Mouse (Mus musculus) ES-Bruce4 (cell line): Measurements from ENCODE around the gene E330009J07Rik.

ENCODE experiments used
- CTCF ChIP-seq: IDR thresholded peaks from one replicate; pipeline ENCODE4 v1.8.1; 2011; ENCODE audit warnings: low read depth, low read length
- EP300 ChIP-seq: IDR thresholded peaks from 2 replicates; pipeline ENCODE4 v1.6.1; 2011; ENCODE audit warnings: low read depth, low read length; ENCODE audit not compliant: insufficient read depth
- POLR2A ChIP-seq: IDR thresholded peaks from one replicate; pipeline ENCODE4 v1.8.1; 2011; ENCODE audit warnings: low read length; ENCODE audit not compliant: insufficient read depth

GRCm38 (mm10) chr6:40388660-40389059 is 47.3 kb downstream of the E330009J07Rik start:
- no peak for TF ChIP-seq POLR2A
- TF ChIP-seq CTCF, result no peak
- TF ChIP-seq EP300, result no peak
